Mouse (Mus musculus) CH12.LX (cell line): ENCODE measurements around the gene Agap1.

Experiments used
- E2F4 ChIP-seq: IDR thresholded peaks from 2 replicates; pipeline ENCODE4 v1.6.1; 2011; ENCODE audit warnings: low read depth, low read length, improper control_type of control experiment; ENCODE audit not compliant: insufficient replicate concordance
- ZKSCAN1 ChIP-seq: IDR thresholded peaks from 2 replicates; pipeline ENCODE4 v1.6.1; 2012; ENCODE audit warnings: low read depth, inconsistent platforms, low read length, improper control_type of control experiment, borderline replicate concordance

- TF ChIP-seq E2F4 (no peak), ZKSCAN1 (no peak)
These were observed 269.5 kb downstream of the Agap1 start for GRCm38 (mm10) chr1:89724141-89724540.
